Mouse (Mus musculus): ENCODE data around the gene Ermn.

Ermn gene

GRCm38 (mm10) chr2:58052821-58053581 lies at the start of gene Ermn:
TSS of gene Ermn (minus strand) at chr2:58052864.
- in situ Hi-C loops (cut with MboI): loop anchor here (10.0 kb wide), 1 partner anchor 232 kb away; no protein-coding TSS in a partner anchor

- in situ Hi-C loops (cut with MboI): no loop called here
Measured at GRCm38 (mm10) chr2:58094818-58095217, 42.2 kb upstream of the Ermn start.

- in situ Hi-C loops (cut with MboI): no loop called here
Measured at GRCm38 (mm10) chr2:58086420-58086819, 33.8 kb upstream of the Ermn start.

- in situ Hi-C loops (cut with MboI): no loop called here
Measured at GRCm38 (mm10) chr2:58079849-58080248, 27.2 kb upstream of the Ermn start.

- in situ Hi-C loops (cut with MboI): loop anchor here (5.0 to 10.0 kb wide), 2 partner anchors 77 to 229 kb away; no protein-coding TSS in a partner anchor
Measured at GRCm38 (mm10) chr2:58055383-58055782, 2.7 kb upstream of the Ermn start.

- in situ Hi-C loops (cut with MboI): loop anchor here (25.0 kb wide), 2 partner anchors 395 to 620 kb away; no protein-coding TSS in a partner anchor
Measured at GRCm38 (mm10) chr2:58041867-58042266, 10.8 kb downstream of the Ermn start.

- in situ Hi-C loops (cut with MboI): loop anchor here (25.0 kb wide), 2 partner anchors 400 to 625 kb away; no protein-coding TSS in a partner anchor
Measured at GRCm38 (mm10) chr2:58036926-58037325, 15.7 kb downstream of the Ermn start.

- in situ Hi-C loops (cut with MboI): loop anchor here (25.0 kb wide), 2 partner anchors 402 to 627 kb away; no protein-coding TSS in a partner anchor
Measured at GRCm38 (mm10) chr2:58035635-58036034, 17.0 kb downstream of the Ermn start.

- in situ Hi-C loops (cut with MboI): loop anchor here (25.0 kb wide), 2 partner anchors 406 to 631 kb away; no protein-coding TSS in a partner anchor
Measured at GRCm38 (mm10) chr2:58031431-58031830, 21.2 kb downstream of the Ermn start.

GRCm38 (mm10) chr2:58029404-58029803 lies 23.3 kb downstream of the Ermn start:
- in situ Hi-C loops (cut with MboI): loop anchor here (25.0 kb wide), 2 partner anchors 408 to 633 kb away; no protein-coding TSS in a partner anchor

- in situ Hi-C loops (cut with MboI): loop anchor here (25.0 kb wide), 2 partner anchors 411 to 636 kb away; no protein-coding TSS in a partner anchor
Measured at GRCm38 (mm10) chr2:58026740-58027139, 25.9 kb downstream of the Ermn start.

GRCm38 (mm10) chr2:58023556-58023955 lies 29.1 kb downstream of the Ermn start:
- in situ Hi-C loops (cut with MboI): no loop called here

- in situ Hi-C loops (cut with MboI): no loop called here
Measured at GRCm38 (mm10) chr2:58007081-58007480, 45.6 kb downstream of the Ermn start.

- in situ Hi-C loops (cut with MboI): no loop called here
Measured at GRCm38 (mm10) chr2:58001497-58001896, 51.2 kb downstream of the Ermn start.

GRCm38 (mm10) chr2:57997752-57998430 lies 54.8 kb downstream of the Ermn start, which contains the start of gene Galnt5:
TSS of gene Galnt5 (plus strand) at chr2:57997884.
- in situ Hi-C loops (cut with MboI): no loop called here

Measured in mature B cell (primary cell).